Mouse (Mus musculus) limb, embryonic 12.5 days (tissue): Measurements from ENCODE around the gene Klhl36. TPM values are rescaled to one million over a fixed set of nuclear protein-coding genes. Genes with fewer than 3 reads are reported as not detected.
A peak's percentile ranks its signal among the peaks of the same experiment; 100 is the strongest.

ENCODE experiments used
- ATAC-seq: fragments of 200-750 bp; cut with Nextera tagmentation; 2 replicates; pipeline ENCODE4 v1.8.0; 2017; ENCODE audit warnings: low read depth, moderate TSS enrichment; ENCODE audit not compliant: insufficient number of reproducible peaks, insufficient read depth, low FRiP score, low TSS enrichment
- H3K27ac ChIP-seq: fragments of 300-500 bp; sonication (generic); 2 replicates; pipeline ENCODE4 v1.5.1; 2016; ENCODE audit warnings: mild to moderate bottlenecking, moderate library complexity
- H3K27me3 ChIP-seq: fragments of 300-500 bp; sonication (generic); 2 replicates; pipeline ENCODE4 v1.6.1; 2016; ENCODE audit warnings: mild to moderate bottlenecking, moderate library complexity
- H3K36me3 ChIP-seq: fragments of 300-500 bp; sonication (generic); 2 replicates; pipeline ENCODE4 v1.6.1; 2016; ENCODE audit warnings: mild to moderate bottlenecking, moderate library complexity
- H3K4me1 ChIP-seq: fragments of 300-500 bp; sonication (generic); replicated peaks from 2 replicates; pipeline ENCODE4 v1.6.1; 2016
- H3K4me2 ChIP-seq: fragments of 300-500 bp; sonication (generic); 2 replicates; pipeline ENCODE4 v1.6.1; 2016; ENCODE audit warnings: mild to moderate bottlenecking, moderate library complexity
- H3K4me3 ChIP-seq: fragments of 300-500 bp; sonication (generic); replicated peaks from 2 replicates; pipeline ENCODE4 v1.5.1; 2016; ENCODE audit warnings: mild to moderate bottlenecking
- H3K9ac ChIP-seq: fragments of 300-500 bp; sonication (generic); replicated peaks from 2 replicates; pipeline ENCODE4 v1.6.1; 2016; ENCODE audit warnings: mild to moderate bottlenecking, moderate library complexity
- H3K9me3 ChIP-seq: fragments of 300-500 bp; sonication (generic); 2 replicates; pipeline ENCODE4 v1.6.1; 2016; ENCODE audit warnings: mild to moderate bottlenecking, moderate library complexity
- WGBS: fragments of 180-500 bp; shearing (Covaris S2); methylation state at CpG from one replicate; pipeline ENCODE4 v1.1.7; 2016; 5-methylcytosine and 5-hydroxymethylcytosine counted together
- polyA plus RNA-seq: library from polyadenylated mRNA; unstranded; fragments of >200 nt; fragmentation: Nextera tagmentation; extraction: Ambion mirVana; gene quantifications from 2 replicates; pipeline ENCODE4 v1.2.1, GENCODE M21; 2016

Klhl36 gene
- polyA plus RNA-seq, 1 experiment from 2014 or later = 8.4 TPM

GRCm38 (mm10) chr8:119885612-119886011 lies 23.5 kb downstream of the Klhl36 start:
- WGBS = 33% methylated on average over 3 of the region's 3 CpGs
- no peak overlapping the region for H3K4me2 ChIP-seq
- H3K27me3 ChIP-seq = peaks cover 7% of the 10 kb centered on the region; the same call in 1 of the 2 replicates
- no peak for ATAC-seq
- H3K4me1 ChIP-seq = peaks cover 14% of the 10 kb centered on the region; the same call in 1 of the 2 replicates
- no peak overlapping the region for H3K9ac ChIP-seq
- H3K36me3 ChIP-seq = no peaks in the 10 kb centered on the region
- H3K9me3 ChIP-seq = no peaks in the 10 kb centered on the region
- no peak overlapping the region for H3K4me3 ChIP-seq
- H3K27ac ChIP-seq = no peak overlapping the region

GRCm38 (mm10) chr8:119887130-119887529 lies 25.1 kb downstream of the Klhl36 start:
- no peak overlapping the region for H3K27ac ChIP-seq
- H3K36me3 ChIP-seq = no peaks in the 10 kb centered on the region
- 0 out of 2 replicates have a peak, but pooled peaks cover 8% of the 10 kb centered on the region for H3K4me1 ChIP-seq
- ATAC-seq = no peak
- no peak overlapping the region for H3K4me2 ChIP-seq
- H3K9ac ChIP-seq = no peak overlapping the region
- H3K27me3 ChIP-seq = peaks cover 7% of the 10 kb centered on the region; the same call in 1 of the 2 replicates
- WGBS = 97% methylated on average over 3 of the region's 3 CpGs
- H3K9me3 ChIP-seq = no peaks in the 10 kb centered on the region
- no peak overlapping the region for H3K4me3 ChIP-seq

GRCm38 (mm10) chr8:119888012-119888411 lies 25.9 kb downstream of the Klhl36 start:
- ATAC-seq = no peak
- 64% methylated on average over 4 of the region's 4 CpGs for WGBS
- 0 out of 2 replicates have a peak, but pooled peaks cover 8% of the 10 kb centered on the region for H3K4me1 ChIP-seq

GRCm38 (mm10) chr8:119897069-119897468 lies 35.0 kb downstream of the Klhl36 start:
- Histone ChIP-seq H3K9ac (no peak overlapping the region), H3K36me3 (no peaks in the 10 kb centered on the region), H3K4me3 (no peak overlapping the region), H3K9me3 (no peaks in the 10 kb centered on the region), H3K27ac (no peak overlapping the region), H3K27me3 (peaks cover 31% of the 10 kb centered on the region), H3K4me1 (peaks cover 6% of the 10 kb centered on the region; the same call in 1 of the 2 replicates), H3K4me2 (no peak overlapping the region)
- ATAC-seq = no peak
- WGBS = 68% methylated on average over 4 of the region's 4 CpGs

More at GRCm38 (mm10) chr8:119888012-119888411, 25.9 kb downstream of the Klhl36 start:
- Histone ChIP-seq H3K9me3 (no peaks in the 10 kb centered on the region), H3K27ac (no peak overlapping the region), H3K27me3 (peaks cover 7% of the 10 kb centered on the region; the same call in 1 of the 2 replicates), H3K4me3 (no peak overlapping the region), H3K9ac (no peak overlapping the region), H3K36me3 (no peaks in the 10 kb centered on the region), H3K4me2 (no peak overlapping the region)

GRCm38 (mm10) chr8:119897933-119898332 lies 35.9 kb downstream of the Klhl36 start:
- H3K27ac ChIP-seq = no peak overlapping the region
- no peak overlapping the region for H3K4me3 ChIP-seq
- peaks cover 6% of the 10 kb centered on the region; the same call in 1 of the 2 replicates for H3K4me1 ChIP-seq
- ATAC-seq = no peak
- H3K9me3 ChIP-seq = no peaks in the 10 kb centered on the region
- H3K4me2 ChIP-seq = no peak overlapping the region
- no peak overlapping the region for H3K9ac ChIP-seq
- peaks cover 31% of the 10 kb centered on the region for H3K27me3 ChIP-seq
- WGBS = 17% methylated on average over 13 of the region's 13 CpGs
- H3K36me3 ChIP-seq = no peaks in the 10 kb centered on the region

GRCm38 (mm10) chr8:119901349-119901748 lies 39.3 kb downstream of the Klhl36 start:
- Histone ChIP-seq H3K27ac (no peak overlapping the region), H3K36me3 (no peaks in the 10 kb centered on the region), H3K27me3 (peaks cover 31% of the 10 kb centered on the region), H3K4me3 (no peak overlapping the region), H3K9ac (no peak overlapping the region), H3K4me2 (no peak overlapping the region), H3K4me1 (peaks cover 12% of the 10 kb centered on the region), H3K9me3 (no peaks in the 10 kb centered on the region)
- no peak for ATAC-seq
- WGBS = 80% methylated on average over 3 of the region's 3 CpGs

GRCm38 (mm10) chr8:119901952-119902351 lies 39.9 kb downstream of the Klhl36 start:
- H3K36me3 ChIP-seq = no peaks in the 10 kb centered on the region
- no peak overlapping the region for H3K9ac ChIP-seq
- no peaks in the 10 kb centered on the region for H3K9me3 ChIP-seq
- peaks cover 29% of the 10 kb centered on the region for H3K27me3 ChIP-seq
- H3K4me3 ChIP-seq = no peak overlapping the region
- no peak for ATAC-seq
- 81% methylated on average over 8 of the region's 8 CpGs for WGBS
- no peak overlapping the region for H3K27ac ChIP-seq
- H3K4me2 ChIP-seq = no peak overlapping the region
- peaks cover 12% of the 10 kb centered on the region for H3K4me1 ChIP-seq

GRCm38 (mm10) chr8:119904323-119904911 lies 42.4 kb downstream of the Klhl36 start:
- peaks cover 4% of the 10 kb centered on the region for H3K27me3 ChIP-seq
- no peaks in the 10 kb centered on the region for H3K9me3 ChIP-seq
- H3K4me3 ChIP-seq = no peak overlapping the region
- no peaks in the 10 kb centered on the region for H3K36me3 ChIP-seq
- 50% methylated on average over 12 of the region's 12 CpGs for WGBS
- H3K4me1 ChIP-seq = peaks cover 6% of the 10 kb centered on the region; the same call in 1 of the 2 replicates
- H3K4me2 ChIP-seq = no peak overlapping the region
- H3K27ac ChIP-seq = no peak overlapping the region
- ATAC-seq = no peak
- no peak overlapping the region for H3K9ac ChIP-seq

GRCm38 (mm10) chr8:119909944-119910546 lies 48.0 kb downstream of the Klhl36 start, which contains the start of gene Usp10:
TSS of gene Usp10 (plus strand) at chr8:119910360.
- peak; percentile 23; the same call in 1 of the 2 replicates for ATAC-seq
- no peaks in the 10 kb centered on the region for H3K36me3 ChIP-seq
- peak within 1 kb of the TSS; percentile 85 for H3K9ac ChIP-seq
- peaks cover 33% of the 10 kb centered on the region for H3K4me1 ChIP-seq
- no peaks in the 10 kb centered on the region for H3K9me3 ChIP-seq
- H3K27ac ChIP-seq = peak within 1 kb of the TSS; percentile 93
- WGBS = 30% methylated on average over 13 of the region's 13 CpGs
- peaks cover 5% of the 10 kb centered on the region; the same call in 1 of the 2 replicates for H3K27me3 ChIP-seq
- H3K4me2 ChIP-seq = peak within 1 kb of the TSS; percentile 80
- H3K4me3 ChIP-seq = peak within 1 kb of the TSS; percentile 81

GRCm38 (mm10) chr8:119910547-119911257 lies 48.6 kb downstream of the Klhl36 start, which contains the start of gene Gm20388:
TSS of gene Gm20388 (plus strand) at chr8:119910841.
- Histone ChIP-seq H3K4me3 (peak within 1 kb of the TSS; percentile 81), H3K9me3 (no peaks in the 10 kb centered on the region), H3K9ac (peak within 1 kb of the TSS; percentile 85), H3K36me3 (no peaks in the 10 kb centered on the region), H3K4me1 (peaks cover 35% of the 10 kb centered on the region), H3K4me2 (peak within 1 kb of the TSS; percentile 80), H3K27ac (peak within 1 kb of the TSS; percentile 93), H3K27me3 (peaks cover 5% of the 10 kb centered on the region; the same call in 1 of the 2 replicates)
- peak; percentile 92 for ATAC-seq
- under 1% methylated on average over 93 of the region's 97 CpGs for WGBS
